Mouse (Mus musculus) spleen, adult 12 weeks (tissue): ENCODE measurements around the gene Gm13084.
"Not testable (repeated sequence)": the region's sequence is repeated elsewhere in the genome, so short reads cannot be mapped to it uniquely, and the experiment has no call there.

Experiments used
- DNase-seq: peaks from one replicate; pipeline ENCODE4 v3.0.0; 2022; ENCODE audit warnings: low spot score

Gene Gm13084

GRCm38 (mm10) chr4:143815993-143816392 is at the start of gene Gm13084:
Gm13084 (minus strand) TSS chr4:143816093.
- DNase-seq: no peak

GRCm38 (mm10) chr4:143846197-143846596 is 30.3 kb upstream of the Gm13084 start, which contains the start of gene Gm13103:
Gm13103 (plus strand) TSS chr4:143846497.
- DNase-seq: not testable (repeated sequence)

DNA sequence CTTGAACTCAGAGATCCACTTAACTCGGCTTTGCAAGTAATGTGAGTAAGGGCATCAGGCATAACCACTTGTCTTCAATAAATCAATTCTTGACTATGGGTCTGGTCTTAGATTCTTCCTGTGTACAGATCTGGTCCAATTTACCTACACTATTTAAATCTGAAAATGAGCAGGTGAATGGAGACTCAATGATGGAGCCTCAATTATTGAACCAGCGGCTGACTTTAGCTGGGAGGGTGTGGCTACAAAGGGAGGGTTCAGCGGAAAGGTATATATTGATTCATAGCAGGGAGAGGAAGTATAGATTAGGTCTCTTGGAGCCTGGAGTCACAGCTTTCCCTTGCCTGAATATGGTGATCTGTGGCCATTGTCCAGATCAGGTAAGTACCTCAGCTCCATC is 26.8 kb downstream of the Gm13084 start, which contains the start of gene Gm13023:
Gene Gm13023, plus strand, starts transcription at position 301 of the 400 bp plus-strand sequence.
- not testable (repeated sequence) for DNase-seq
